Mouse (Mus musculus): ENCODE results near the gene Nav1. TPM values are rescaled to one million over a fixed set of nuclear protein-coding genes. Genes with fewer than 3 reads are reported as not detected.

Nav1 gene
- polyA plus RNA-seq, 1 experiment from 2014 or later = 15.0 TPM

GRCm38 (mm10) chr1:135590776-135591175 is 16.3 kb downstream of the Nav1 start:
- Histone ChIP-seq H3K4me2 (replicated peaks) (no peak overlapping the region), H3K27me3 (no peaks in the 10 kb centered on the region), H3K9ac (no peak overlapping the region), H3K4me1 (peaks cover 4% of the 10 kb centered on the region), H3K27ac (no peak overlapping the region), H3K36me3 (no peaks in the 10 kb centered on the region), H3K9me3 (no peaks in the 10 kb centered on the region), H3K4me3 (no peak overlapping the region)
- no peak for ATAC-seq (ENCODE audit: low FRiP score, low read depth)
- 71% methylated on average over 9 of the region's 9 CpGs for WGBS

GRCm38 (mm10) chr1:135588973-135589372 is 18.1 kb downstream of the Nav1 start:
- H3K9me3 ChIP-seq = no peaks in the 10 kb centered on the region
- H3K4me2 ChIP-seq (replicated peaks) = no peak overlapping the region
- 0 out of 2 replicates have a peak, but pooled peaks cover 3% of the 10 kb centered on the region for H3K27me3 ChIP-seq
- no peaks in the 10 kb centered on the region for H3K36me3 ChIP-seq
- no peak for ATAC-seq (ENCODE audit: low FRiP score, low read depth)
- H3K4me3 ChIP-seq = no peak overlapping the region
- no peak overlapping the region for H3K27ac ChIP-seq
- peaks cover 16% of the 10 kb centered on the region for H3K4me1 ChIP-seq
- 63% methylated on average over 3 of the region's 3 CpGs for WGBS
- H3K9ac ChIP-seq = no peak overlapping the region

- Histone ChIP-seq H3K9me3 (no peaks in the 10 kb centered on the region), H3K27ac (no peak overlapping the region), H3K4me2 (replicated peaks) (no peak overlapping the region), H3K4me1 (peaks cover 37% of the 10 kb centered on the region), H3K36me3 (no peaks in the 10 kb centered on the region), H3K9ac (no peak overlapping the region), H3K27me3 (0 out of 2 replicates have a peak, but pooled peaks cover 5% of the 10 kb centered on the region), H3K4me3 (no peak overlapping the region)
- ATAC-seq (ENCODE audit: low FRiP score, low read depth) = no peak
These were observed 20.2 kb downstream of the Nav1 start for GRCm38 (mm10) chr1:135586903-135587302.

DNA sequence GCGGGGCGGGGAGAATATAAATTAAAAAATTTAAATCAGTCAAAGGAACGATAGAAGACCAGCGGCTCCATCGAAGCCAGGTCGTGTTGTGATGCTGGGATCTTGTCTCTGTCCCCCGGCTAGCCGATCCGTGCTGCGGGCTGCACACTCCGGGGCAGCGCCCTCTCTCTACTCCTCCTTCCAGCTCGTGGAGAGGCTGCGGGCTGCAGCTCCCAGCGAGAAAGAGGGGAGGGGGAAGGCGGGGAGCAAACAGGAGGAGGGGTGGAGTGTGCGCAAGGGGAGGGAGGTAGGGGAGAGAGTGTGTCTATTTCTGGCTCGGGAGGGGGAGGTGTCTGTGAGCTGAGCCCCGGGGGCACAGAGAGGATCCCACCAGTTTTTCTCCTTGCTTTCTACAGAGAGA is 21.5 kb downstream of the Nav1 start:
- Histone ChIP-seq H3K4me2 (replicated peaks) (peak overlapping the region; percentile 97), H3K9ac (peak overlapping the region; percentile 73), H3K27ac (peak overlapping the region; percentile 77), H3K4me3 (peak overlapping the region; percentile 60), H3K9me3 (no peaks in the 10 kb centered on the region), H3K36me3 (no peaks in the 10 kb centered on the region), H3K4me1 (peaks cover 50% of the 10 kb centered on the region), H3K27me3 (0 out of 2 replicates have a peak, but pooled peaks cover 5% of the 10 kb centered on the region)
- under 1% methylated on average over 19 of the region's 19 CpGs for WGBS
- peak; percentile 68; the same call in 1 of the 2 replicates for ATAC-seq (ENCODE audit: low FRiP score, low read depth)

GRCm38 (mm10) chr1:135584587-135585541 is 22.2 kb downstream of the Nav1 start:
- Histone ChIP-seq H3K27me3 (0 out of 2 replicates have a peak, but pooled peaks cover 5% of the 10 kb centered on the region), H3K27ac (peak overlapping the region; percentile 77), H3K4me2 (replicated peaks) (peak overlapping the region; percentile 97), H3K4me3 (peak overlapping the region; percentile 60), H3K36me3 (no peaks in the 10 kb centered on the region), H3K9me3 (no peaks in the 10 kb centered on the region), H3K9ac (peak overlapping the region; percentile 73), H3K4me1 (peaks cover 57% of the 10 kb centered on the region)
- WGBS = under 1% methylated on average over 68 of the region's 73 CpGs
- peak; percentile 31; the same call in 1 of the 2 replicates for ATAC-seq (ENCODE audit: low FRiP score, low read depth)

DNA sequence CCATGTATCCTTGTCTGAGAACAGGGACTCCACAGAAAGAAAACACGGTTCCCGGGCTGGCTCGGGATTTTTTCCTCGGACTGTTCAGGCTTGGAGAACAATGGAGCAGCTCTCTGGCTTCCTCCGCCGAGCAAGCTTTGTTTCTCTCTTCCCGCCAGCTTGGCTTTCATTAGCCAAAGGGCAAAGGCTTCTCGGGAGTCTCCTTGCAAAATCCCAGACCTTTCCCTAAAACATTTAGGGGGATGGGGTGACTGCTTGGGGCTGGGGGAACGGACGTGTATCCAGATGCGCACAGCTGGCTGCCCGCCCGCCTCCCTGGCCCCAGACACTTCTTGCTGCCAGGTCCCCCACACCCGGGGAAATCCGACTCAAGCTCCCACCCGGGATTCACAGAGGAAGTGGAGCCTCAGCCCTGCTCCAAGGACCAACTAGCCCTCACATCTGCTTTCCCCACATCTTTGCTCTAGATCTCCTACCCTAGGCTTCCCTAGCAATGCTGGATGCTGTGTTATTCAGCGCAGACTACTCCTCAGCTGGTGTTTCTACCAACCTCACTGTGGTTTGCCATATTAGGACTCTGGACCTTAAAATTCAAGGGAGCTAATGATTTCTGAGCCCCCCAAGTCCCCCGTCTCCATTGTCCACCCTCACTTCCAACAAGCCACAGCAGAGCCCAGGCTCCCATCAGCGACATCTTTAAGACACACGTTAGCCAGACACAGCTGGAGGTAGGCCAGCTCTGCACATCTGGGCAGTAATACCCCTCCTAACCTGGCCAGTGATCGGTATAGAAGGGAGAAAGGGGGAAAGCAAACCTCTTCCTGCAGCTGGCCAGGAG is 23.2 kb downstream of the Nav1 start:
- Histone ChIP-seq H3K9me3 (no peaks in the 10 kb centered on the region), H3K4me3 (peak overlapping the region; percentile 60), H3K27ac (peak overlapping the region; percentile 77), H3K9ac (peak overlapping the region; percentile 73), H3K4me2 (replicated peaks) (peak overlapping the region; percentile 97), H3K36me3 (no peaks in the 10 kb centered on the region), H3K4me1 (peaks cover 67% of the 10 kb centered on the region), H3K27me3 (0 out of 2 replicates have a peak, but pooled peaks cover 5% of the 10 kb centered on the region)
- ATAC-seq (ENCODE audit: low FRiP score, low read depth) = no peak
- WGBS = 3% methylated on average over 21 of the region's 21 CpGs

GRCm38 (mm10) chr1:135583081-135583677 is 23.9 kb downstream of the Nav1 start:
- Histone ChIP-seq H3K4me1 (peaks cover 74% of the 10 kb centered on the region), H3K9me3 (no peaks in the 10 kb centered on the region), H3K9ac (peak overlapping the region; percentile 73), H3K36me3 (no peaks in the 10 kb centered on the region), H3K4me2 (replicated peaks) (peak overlapping the region; percentile 97), H3K27me3 (0 out of 2 replicates have a peak, but pooled peaks cover 5% of the 10 kb centered on the region), H3K27ac (peak overlapping the region; percentile 77), H3K4me3 (peak overlapping the region; percentile 60)
- ATAC-seq (ENCODE audit: low FRiP score, low read depth) = peak; percentile 38
- WGBS = 6% methylated on average over 15 of the region's 15 CpGs

DNA sequence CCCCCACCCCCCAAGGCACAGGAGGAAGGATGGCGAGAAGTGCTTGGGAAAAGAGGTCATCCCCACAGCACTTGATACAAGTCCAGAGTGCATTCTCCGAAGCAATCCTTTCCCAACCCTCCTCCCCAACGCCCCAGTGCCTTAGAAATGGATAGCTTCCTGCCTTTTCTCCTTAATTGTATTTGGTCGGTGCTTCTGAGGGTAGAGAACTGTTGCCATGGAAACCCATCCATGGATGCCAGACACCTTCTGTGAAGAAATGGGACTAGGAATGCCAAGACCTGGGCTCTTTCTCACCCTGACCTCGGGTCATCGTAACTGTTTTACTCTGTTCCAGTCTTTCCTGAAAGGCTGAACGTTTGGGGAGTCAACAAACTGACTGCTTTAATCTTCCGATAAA is 26.1 kb downstream of the Nav1 start:
- 18% methylated on average over 8 of the region's 8 CpGs for WGBS
- Histone ChIP-seq H3K36me3 (no peaks in the 10 kb centered on the region), H3K9ac (no peak overlapping the region), H3K27ac (no peak overlapping the region), H3K4me2 (replicated peaks) (0 out of 2 replicates have a peak overlapping the region, but pooled peaks have one; percentile 7), H3K4me1 (peaks cover 92% of the 10 kb centered on the region), H3K27me3 (0 out of 2 replicates have a peak, but pooled peaks cover 5% of the 10 kb centered on the region), H3K4me3 (no peak overlapping the region), H3K9me3 (no peaks in the 10 kb centered on the region)
- no peak for ATAC-seq (ENCODE audit: low FRiP score, low read depth)

DNA sequence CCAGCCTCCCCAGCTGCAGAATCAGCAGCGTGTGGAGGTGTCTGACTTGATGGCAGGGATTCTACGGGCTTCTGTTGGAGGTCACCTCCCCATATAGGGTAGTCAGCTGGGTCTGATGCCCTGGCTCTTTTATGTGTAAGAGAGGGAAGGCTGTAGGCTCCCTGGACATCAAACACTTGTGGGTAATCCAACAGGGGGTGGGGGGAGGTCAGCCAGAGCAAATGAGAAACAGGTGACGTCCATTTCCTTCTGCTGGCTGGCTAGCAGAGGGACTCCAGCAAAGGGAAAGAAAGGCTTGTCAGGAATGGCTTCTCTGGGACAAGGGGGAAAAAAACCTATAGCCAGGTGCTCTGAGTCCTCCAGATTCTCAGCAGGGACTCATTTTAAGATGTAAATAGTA is 28.0 kb downstream of the Nav1 start:
- no peak for ATAC-seq (ENCODE audit: low FRiP score, low read depth)
- Histone ChIP-seq H3K4me3 (no peak overlapping the region), H3K9ac (no peak overlapping the region), H3K9me3 (no peaks in the 10 kb centered on the region), H3K27me3 (0 out of 2 replicates have a peak, but pooled peaks cover 3% of the 10 kb centered on the region), H3K36me3 (no peaks in the 10 kb centered on the region), H3K27ac (peak overlapping the region; percentile 55; the same call in 1 of the 2 replicates), H3K4me1 (peaks cover 94% of the 10 kb centered on the region), H3K4me2 (replicated peaks) (peak overlapping the region; percentile 23)
- 8% methylated on average over 3 of the region's 3 CpGs for WGBS

GRCm38 (mm10) chr1:135577793-135578192 is 29.3 kb downstream of the Nav1 start:
- WGBS = 35% methylated on average over 2 of the region's 2 CpGs
- H3K4me2 ChIP-seq (replicated peaks) = peak overlapping the region; percentile 1; the same call in 1 of the 2 replicates
- no peak overlapping the region for H3K4me3 ChIP-seq
- ATAC-seq (ENCODE audit: low FRiP score, low read depth) = peak; percentile 38; the same call in 1 of the 2 replicates
- no peaks in the 10 kb centered on the region; the same call in 1 of the 2 replicates for H3K36me3 ChIP-seq
- H3K9ac ChIP-seq = no peak overlapping the region
- peak overlapping the region; percentile 53; the same call in 1 of the 2 replicates for H3K27ac ChIP-seq
- H3K4me1 ChIP-seq = peaks cover 90% of the 10 kb centered on the region
- no peaks in the 10 kb centered on the region for H3K27me3 ChIP-seq
- no peaks in the 10 kb centered on the region for H3K9me3 ChIP-seq

- Histone ChIP-seq H3K36me3 (no peaks in the 10 kb centered on the region; the same call in 1 of the 2 replicates), H3K4me2 (replicated peaks) (no peak overlapping the region), H3K4me1 (peaks cover 71% of the 10 kb centered on the region), H3K27me3 (no peaks in the 10 kb centered on the region), H3K9me3 (no peaks in the 10 kb centered on the region), H3K9ac (no peak overlapping the region), H3K4me3 (no peak overlapping the region), H3K27ac (no peak overlapping the region)
- no peak for ATAC-seq (ENCODE audit: low FRiP score, low read depth)
- WGBS = 86% methylated on average over 1 of the region's 1 CpGs
These were observed 31.7 kb downstream of the Nav1 start for GRCm38 (mm10) chr1:135575393-135575792.

All from limb, embryonic 13.5 days (tissue).